Mouse (Mus musculus) forebrain, postnatal 0 days (tissue): ENCODE measurements at regions not wholly inside any gene's neighbourhood (a gene's known extent, or its start where the extent isn't known, plus 50 kb on each side); places are given as distances from the start of the nearest gene placed in this dataset.

Source experiments
- ATAC-seq: fragments of 200-750 bp; cut with Nextera tagmentation; 2 replicates; pipeline ENCODE4 v1.8.0; 2017; ENCODE audit warnings: mild to moderate bottlenecking, moderate library complexity
- DNase-seq: peaks from one replicate; pipeline ENCODE4 v3.0.0-alpha.2; 2015
- H3K27ac ChIP-seq: fragments of 300-500 bp; sonication (generic); 2 replicates; pipeline ENCODE4 v1.5.1; 2014; ENCODE audit warnings: low read depth, mild to moderate bottlenecking, antibody characterized with exemption, low read length, moderate library complexity, mixed read lengths
- H3K27me3 ChIP-seq: fragments of 300-500 bp; sonication (generic); 2 replicates; pipeline ENCODE4 v1.6.1; 2014; ENCODE audit warnings: mild to moderate bottlenecking, low read length, mixed read lengths; ENCODE audit not compliant: insufficient read depth
- H3K36me3 ChIP-seq: fragments of 300-500 bp; sonication (generic); 2 replicates; pipeline ENCODE4 v1.6.1; 2014; ENCODE audit warnings: mild to moderate bottlenecking, moderate library complexity; ENCODE audit not compliant: insufficient read depth
- H3K4me1 ChIP-seq: fragments of 300-500 bp; sonication (generic); 2 replicates; pipeline ENCODE4 v1.6.1; 2014; ENCODE audit warnings: antibody characterized with exemption; ENCODE audit not compliant: insufficient read depth
- H3K4me2 ChIP-seq: fragments of 300-500 bp; sonication (generic); 2 replicates; pipeline ENCODE4 v1.6.1; 2014; ENCODE audit warnings: low read depth, mild to moderate bottlenecking, moderate library complexity
- H3K4me3 ChIP-seq: fragments of 300-500 bp; sonication (generic); 2 replicates; pipeline ENCODE4 v1.5.1; 2014; ENCODE audit warnings: low read depth, low read length, mixed read lengths
- H3K9ac ChIP-seq: fragments of 300-500 bp; sonication (generic); 2 replicates; pipeline ENCODE4 v1.6.1; 2014; ENCODE audit warnings: mild to moderate bottlenecking
- H3K9me3 ChIP-seq: fragments of 300-500 bp; sonication (generic); 2 replicates; pipeline ENCODE4 v1.6.1; 2016; ENCODE audit warnings: low read length
- CTCF ChIP-seq: sonication (generic); IDR thresholded peaks from 2 replicates; pipeline ENCODE4 v1.5.1; 2016; ENCODE audit warnings: antibody characterized with exemption, control low read depth, low read depth
- WGBS: fragments of 180-500 bp; shearing (Covaris S2); extraction: QIAGEN DNeasy Blood & Tissue Kit; methylation state at CpG from one replicate; pipeline ENCODE4 v1.1.7; 2014; 5-methylcytosine and 5-hydroxymethylcytosine counted together
- microRNA-seq, 2 experiments: library from miRNA; unstranded; fragments of <30 nt; microRNA quantifications; one replicate each; pipeline ENCODE4; 2016

DNA sequence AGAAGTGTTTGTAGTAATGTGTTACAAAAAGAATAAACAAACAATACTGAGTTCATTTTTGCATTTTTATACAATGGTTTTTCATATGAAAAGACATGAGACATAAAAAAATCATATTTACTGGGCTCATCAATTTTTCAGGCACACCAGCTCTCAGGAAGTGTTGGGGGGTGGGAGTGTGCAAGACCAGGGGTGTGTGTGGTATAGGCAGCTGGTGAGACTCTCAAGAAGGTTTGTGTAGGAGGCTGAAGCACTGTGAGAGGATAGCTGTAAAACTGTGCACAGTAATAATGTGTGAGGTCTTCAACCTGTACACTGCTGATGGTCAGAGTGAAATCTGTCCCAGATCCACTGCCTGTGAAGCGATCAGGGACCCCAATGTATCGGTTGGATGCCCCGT, 733.7 kb downstream of the Rpia start:
- WGBS = 80% methylated on average over 3 of the region's 3 CpGs
- Histone ChIP-seq H3K4me2 (no peak overlapping the region), H3K4me3 (no peak overlapping the region), H3K4me1 (no peaks in the 10 kb centered on the region), H3K9me3 (no peaks in the 10 kb centered on the region), H3K27ac (no peak overlapping the region), H3K36me3 (no peaks in the 10 kb centered on the region), H3K27me3 (no peaks in the 10 kb centered on the region), H3K9ac (no peak overlapping the region)
- ATAC-seq (no peak), DNase-seq (no peak)
- TF ChIP-seq CTCF = no peak

DNA sequence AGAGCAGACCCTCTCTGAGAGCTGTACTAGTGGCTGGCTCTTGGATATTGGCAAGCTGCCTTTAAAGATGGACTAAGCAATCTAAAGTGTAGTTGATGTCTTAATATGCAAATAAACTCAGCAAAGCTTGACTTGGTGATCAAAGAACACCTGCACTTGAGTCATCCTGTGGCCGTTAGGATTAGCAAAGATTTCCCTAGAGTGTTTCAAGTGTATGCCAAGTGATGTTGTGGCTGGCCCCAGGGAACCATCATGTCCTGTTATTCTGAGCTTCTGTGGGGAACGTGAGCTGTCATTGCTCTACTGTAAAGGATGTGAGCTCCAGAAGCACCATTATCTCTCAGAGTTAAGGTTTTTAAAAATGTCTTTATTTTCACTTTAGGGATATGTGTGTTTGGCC, 751.1 kb downstream of the Rpia start:
- Histone ChIP-seq H3K4me3 (no peak overlapping the region), H3K27ac (no peak overlapping the region), H3K27me3 (no peaks in the 10 kb centered on the region), H3K9me3 (no peaks in the 10 kb centered on the region), H3K9ac (no peak overlapping the region), H3K4me2 (no peak overlapping the region), H3K36me3 (no peaks in the 10 kb centered on the region), H3K4me1 (no peaks in the 10 kb centered on the region)
- no peak for ATAC-seq
- no peak for TF ChIP-seq CTCF
- WGBS = 65% methylated on average over 2 of the region's 2 CpGs
- no peak for DNase-seq

DNA sequence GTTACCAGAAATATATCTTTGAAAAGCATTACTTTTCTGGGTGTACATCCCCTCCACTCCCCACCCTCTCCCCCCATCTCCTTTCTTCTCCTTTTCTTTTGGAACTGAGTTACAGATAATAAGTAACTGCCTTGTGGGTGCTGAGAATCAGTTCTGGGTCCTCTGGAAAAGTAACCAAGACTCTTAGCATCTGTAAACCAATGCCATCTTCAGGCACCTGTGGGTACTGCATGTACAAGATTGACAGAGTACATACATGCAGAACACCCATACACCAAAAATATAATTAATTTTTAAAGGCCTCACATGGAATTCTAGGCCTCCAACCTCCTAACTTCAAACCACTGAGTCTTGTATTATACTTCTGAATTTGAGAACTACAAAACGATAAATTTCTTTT, 758.4 kb downstream of the Rpia start:
- 89% methylated on average over 1 of the region's 1 CpGs for WGBS
- Histone ChIP-seq H3K27ac (no peak overlapping the region), H3K36me3 (no peaks in the 10 kb centered on the region), H3K9ac (no peak overlapping the region), H3K9me3 (no peaks in the 10 kb centered on the region), H3K4me2 (no peak overlapping the region), H3K4me3 (no peak overlapping the region), H3K4me1 (no peaks in the 10 kb centered on the region), H3K27me3 (no peaks in the 10 kb centered on the region)
- ATAC-seq (no peak), DNase-seq (no peak)
- no peak for TF ChIP-seq CTCF

DNA sequence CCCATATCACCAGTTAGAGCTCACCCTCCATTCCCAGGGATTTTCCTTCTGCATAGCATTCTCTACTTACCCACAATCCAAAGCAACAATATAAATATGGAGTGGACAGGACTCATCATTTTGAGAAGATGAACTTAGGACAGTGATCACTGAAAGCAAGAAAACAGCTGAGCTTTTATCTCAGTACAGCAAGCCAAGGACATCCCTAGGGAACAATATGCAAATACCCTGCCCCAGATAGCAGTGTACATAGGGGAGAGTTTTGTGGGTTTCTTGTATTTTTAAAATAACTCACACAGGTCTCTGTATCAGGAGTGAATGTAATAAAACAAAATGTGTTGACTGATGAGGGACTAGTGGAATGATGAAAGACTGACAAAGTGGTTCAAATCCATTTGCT, 780.5 kb downstream of the Rpia start:
- ATAC-seq (no peak), DNase-seq (no peak)
- Histone ChIP-seq H3K9ac (no peak overlapping the region), H3K27ac (no peak overlapping the region), H3K4me1 (no peaks in the 10 kb centered on the region), H3K4me3 (no peak overlapping the region), H3K27me3 (no peaks in the 10 kb centered on the region), H3K36me3 (no peaks in the 10 kb centered on the region), H3K9me3 (no peaks in the 10 kb centered on the region), H3K4me2 (no peak overlapping the region)
- no peak for TF ChIP-seq CTCF

Small RNA genes lying in the stretch of these regions (microRNA-seq; reads per million reads assigned to microRNA genes)
- gene Gm23694 (0 reads per million in 2 experiments), gene Gm24096 (0 reads per million in 2 experiments)
